Mouse (Mus musculus) limb, embryonic 14.5 days (tissue): Measurements from ENCODE around the gene Megf6. TPM values are rescaled to one million over a fixed set of nuclear protein-coding genes. Genes with fewer than 3 reads are reported as not detected.
A peak's percentile ranks its signal among the peaks of the same experiment; 100 is the strongest.

Experiments used
- ATAC-seq: fragments of 200-750 bp; cut with Nextera tagmentation; 2 replicates; pipeline ENCODE4 v1.8.0; 2017; ENCODE audit warnings: low read depth, moderate number of reproducible peaks, moderate TSS enrichment; ENCODE audit not compliant: low FRiP score
- DNase-seq: peaks from one replicate; pipeline ENCODE4 v3.0.0-alpha.2; 2015; ENCODE audit warnings: low spot score
- H3K27ac ChIP-seq: fragments of 300-500 bp; sonication (generic); replicated peaks from 2 replicates; pipeline ENCODE4 v1.5.1; 2014; ENCODE audit warnings: low read depth, mild to moderate bottlenecking, low read length, moderate library complexity, mixed read lengths
- H3K27me3 ChIP-seq: fragments of 300-500 bp; sonication (generic); 2 replicates; pipeline ENCODE4 v1.6.1; 2014; ENCODE audit warnings: low read length, mixed read lengths; ENCODE audit not compliant: control insufficient read depth, insufficient read depth
- H3K36me3 ChIP-seq: fragments of 300-500 bp; sonication (generic); 2 replicates; pipeline ENCODE4 v1.6.1; 2014; ENCODE audit warnings: mild to moderate bottlenecking, low read length, moderate library complexity, mixed read lengths; ENCODE audit not compliant: control insufficient read depth, insufficient read depth
- H3K4me1 ChIP-seq: fragments of 300-500 bp; sonication (generic); 2 replicates; pipeline ENCODE4 v1.6.1; 2014; ENCODE audit warnings: antibody characterized with exemption, low read length, mixed read lengths; ENCODE audit not compliant: control insufficient read depth, insufficient read depth
- H3K4me2 ChIP-seq: fragments of 300-500 bp; sonication (generic); replicated peaks from 2 replicates; pipeline ENCODE4 v1.6.1; 2014; ENCODE audit warnings: low read depth, mild to moderate bottlenecking, low read length, moderate library complexity; ENCODE audit not compliant: severe bottlenecking
- H3K4me3 ChIP-seq: fragments of 300-500 bp; sonication (generic); replicated peaks from 2 replicates; pipeline ENCODE4 v1.5.1; 2014; ENCODE audit warnings: low read length
- H3K9ac ChIP-seq: fragments of 300-500 bp; sonication (generic); 2 replicates; pipeline ENCODE4 v1.6.1; 2014; ENCODE audit warnings: mild to moderate bottlenecking, low read depth, low read length, moderate library complexity; ENCODE audit not compliant: severe bottlenecking
- H3K9me3 ChIP-seq: fragments of 300-500 bp; sonication (generic); 2 replicates; pipeline ENCODE4 v1.6.1; 2016; ENCODE audit warnings: low read length; ENCODE audit not compliant: control insufficient read depth
- POLR2A ChIP-seq: fragments of 200-500 bp; IDR thresholded peaks from 2 replicates; pipeline ENCODE4 v1.8.0; 2012; ENCODE audit warnings: inconsistent platforms, mild to moderate bottlenecking, moderate library complexity, borderline replicate concordance; ENCODE audit not compliant: insufficient read depth, insufficient read length; ENCODE audit errors: extremely low read depth
- WGBS: fragments of 180-500 bp; shearing (Covaris S2); extraction: QIAGEN DNeasy Blood & Tissue Kit; methylation state at CpG from one replicate; pipeline ENCODE4 v1.1.7; 2014; 5-methylcytosine and 5-hydroxymethylcytosine counted together
- polyA plus RNA-seq, 2 experiments: library from polyadenylated mRNA; depleted of rRNA in 1 of 2; stranded (reverse) in 1 of 2; unstranded in 1 of 2; fragments of >200 nt; fragmentation: Nextera tagmentation in 1 of 2; extraction: Ambion mirVana in 1 of 2; gene quantifications; 2 replicates each; pipeline versions ENCODE4 v1.2.1 to v1.2.3; 2012 to 2014

Gene Megf6
- polyA plus RNA-seq, 2 experiments = 81.1 to 99.9 TPM

DNA sequence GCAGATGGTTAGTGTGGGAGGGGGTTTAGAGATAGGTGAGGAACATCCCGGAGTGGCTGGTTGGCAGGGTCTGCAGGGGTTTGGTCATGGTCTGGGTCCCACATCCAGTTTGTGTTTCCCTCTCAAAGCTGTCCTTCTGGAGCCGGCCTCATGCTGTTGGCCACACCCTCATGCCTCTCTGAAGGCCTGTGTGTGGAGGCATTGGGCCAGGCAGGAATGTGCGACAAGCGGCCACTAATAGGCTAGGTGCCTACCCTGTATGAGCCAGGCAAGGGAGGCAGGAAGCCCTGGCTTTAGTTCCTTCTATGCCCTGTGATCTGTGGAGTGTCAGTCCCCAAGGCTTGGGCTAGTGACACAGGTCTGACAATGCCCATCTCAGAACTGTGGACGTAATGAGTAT lies 14.5 kb downstream of the Megf6 start:
- Histone ChIP-seq H3K27ac (no peak overlapping the region), H3K4me2 (no peak overlapping the region)
- WGBS = 76% methylated on average over 5 of the region's 5 CpGs

DNA sequence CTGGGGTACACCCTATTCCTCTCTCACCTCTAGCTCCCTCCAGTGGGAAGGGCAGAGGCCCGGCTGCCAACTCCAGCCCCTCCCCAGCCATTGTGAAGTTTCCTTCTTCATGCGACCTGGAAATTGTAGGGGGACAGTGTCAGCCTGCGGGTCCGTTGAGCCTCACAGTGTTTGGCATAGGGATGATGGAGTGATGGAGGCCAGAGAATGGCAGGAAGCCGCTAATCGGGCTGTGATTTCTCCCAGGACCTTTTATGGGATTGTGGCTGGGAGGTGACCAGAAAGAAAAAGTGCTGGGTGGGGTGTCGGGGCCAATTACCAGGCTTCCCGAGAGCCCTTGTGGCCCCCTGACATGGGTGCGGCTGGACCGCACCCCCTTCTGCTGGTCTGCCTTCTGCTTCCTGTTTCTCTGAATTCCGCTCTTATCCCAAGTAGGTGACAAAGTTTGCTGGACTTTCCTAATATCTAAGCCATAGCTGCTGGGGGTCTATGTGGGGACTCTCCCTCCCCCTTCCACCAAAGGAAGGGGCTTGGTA lies 15.5 kb downstream of the Megf6 start:
- ATAC-seq (no peak), DNase-seq (no peak)
- H3K27me3 ChIP-seq = no peaks in the 10 kb centered on the region
- no peak for TF ChIP-seq POLR2A
- 52% methylated on average over 11 of the region's 11 CpGs for WGBS
- H3K9ac ChIP-seq = no peak overlapping the region
- H3K4me2 ChIP-seq = no peak overlapping the region
- no peak overlapping the region for H3K4me3 ChIP-seq
- no peak overlapping the region for H3K27ac ChIP-seq
- H3K9me3 ChIP-seq = no peaks in the 10 kb centered on the region
- H3K4me1 ChIP-seq = no peaks in the 10 kb centered on the region
- peaks cover 16% of the 10 kb centered on the region for H3K36me3 ChIP-seq

More for the DNA sequence above, 14.5 kb downstream of the Megf6 start:
- Histone ChIP-seq H3K9ac (no peak overlapping the region), H3K9me3 (no peaks in the 10 kb centered on the region), H3K4me3 (no peak overlapping the region), H3K27me3 (no peaks in the 10 kb centered on the region), H3K36me3 (peaks cover 16% of the 10 kb centered on the region), H3K4me1 (no peaks in the 10 kb centered on the region)
- DNase-seq (no peak), ATAC-seq (no peak)
- TF ChIP-seq POLR2A = no peak

GRCm38 (mm10) chr4:154188948-154189347 lies 18.4 kb downstream of the Megf6 start:
- 77% methylated on average over 8 of the region's 8 CpGs for WGBS
- Histone ChIP-seq H3K27me3 (no peaks in the 10 kb centered on the region), H3K27ac (no peak overlapping the region), H3K36me3 (peaks cover 6% of the 10 kb centered on the region; the same call in 1 of the 2 replicates), H3K4me1 (no peaks in the 10 kb centered on the region), H3K9ac (no peak overlapping the region), H3K4me2 (no peak overlapping the region), H3K9me3 (no peaks in the 10 kb centered on the region), H3K4me3 (no peak overlapping the region)
- ATAC-seq (no peak), DNase-seq (no peak)
- TF ChIP-seq POLR2A = no peak

DNA sequence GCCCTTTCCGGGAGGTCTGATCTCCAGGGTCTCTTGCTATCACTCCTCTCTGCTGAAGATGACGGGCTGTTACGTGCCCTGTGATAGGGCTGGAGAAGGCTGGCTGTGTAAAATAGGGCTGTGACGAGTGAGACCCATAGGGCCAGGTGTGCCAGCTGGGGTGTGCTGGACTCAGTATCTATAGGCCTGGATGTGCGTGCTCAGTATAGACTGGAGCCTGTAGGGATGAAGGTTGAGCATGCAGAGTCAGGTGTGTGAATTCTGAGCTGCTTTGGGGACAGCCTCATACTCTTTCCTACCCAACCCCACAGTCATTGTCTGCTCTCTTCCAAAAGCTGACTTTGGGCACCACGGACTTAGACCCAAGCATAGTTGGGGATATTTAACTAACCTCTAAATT lies 27.4 kb downstream of the Megf6 start:
- Histone ChIP-seq H3K27ac (peak overlapping the region; percentile 70; the same call in 1 of the 2 replicates), H3K4me2 (no peak overlapping the region), H3K9ac (no peak overlapping the region), H3K27me3 (no peaks in the 10 kb centered on the region), H3K4me1 (peaks cover 8% of the 10 kb centered on the region), H3K36me3 (no peaks in the 10 kb centered on the region), H3K4me3 (no peak overlapping the region), H3K9me3 (no peaks in the 10 kb centered on the region; the same call in 1 of the 2 replicates)
- no peak for DNase-seq
- ATAC-seq = no peak
- TF ChIP-seq POLR2A = no peak
- 69% methylated on average over 6 of the region's 6 CpGs for WGBS

DNA sequence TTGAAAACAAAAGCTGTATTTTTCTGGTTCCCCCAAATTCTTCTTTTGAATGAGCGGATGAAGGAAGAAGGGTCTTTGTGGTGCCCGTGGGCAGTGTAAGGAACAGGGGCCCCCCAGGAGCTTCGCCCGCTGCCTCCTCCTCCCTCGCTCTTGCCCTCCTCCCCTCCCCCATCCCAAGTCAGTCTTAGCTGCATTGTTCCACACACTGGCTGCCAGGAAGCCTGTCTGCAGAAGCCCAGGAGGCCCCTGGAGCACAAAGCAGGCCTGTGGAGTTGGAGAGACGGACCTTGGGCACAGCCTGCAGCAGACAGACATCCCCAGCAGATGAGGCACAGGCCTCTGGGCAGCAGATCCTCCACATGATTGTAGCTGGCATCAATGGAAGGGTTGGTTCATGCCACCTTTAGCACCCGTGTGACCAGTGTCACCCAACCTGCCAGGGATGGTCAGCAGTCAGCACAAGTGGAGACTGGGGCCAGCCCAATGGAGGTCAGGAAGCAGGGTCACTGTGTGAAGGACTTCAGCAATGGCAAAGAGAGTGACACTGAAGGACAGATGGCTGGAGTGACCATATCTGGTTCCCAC lies 27.9 kb downstream of the Megf6 start:
- no peak overlapping the region for H3K9ac ChIP-seq
- no peak overlapping the region for H3K4me3 ChIP-seq

More for the DNA sequence above, 27.9 kb downstream of the Megf6 start:
- 64% methylated on average over 7 of the region's 7 CpGs for WGBS
- Histone ChIP-seq H3K9me3 (no peaks in the 10 kb centered on the region; the same call in 1 of the 2 replicates), H3K27ac (peak overlapping the region; percentile 70), H3K36me3 (no peaks in the 10 kb centered on the region), H3K4me2 (no peak overlapping the region), H3K4me1 (peaks cover 8% of the 10 kb centered on the region), H3K27me3 (no peaks in the 10 kb centered on the region)
- TF ChIP-seq POLR2A = no peak
- DNase-seq = no peak
- ATAC-seq = no peak
